Mouse (Mus musculus): ENCODE data around the gene Gper1.
"Not testable (repeated sequence)": the region's sequence is repeated elsewhere in the genome, so short reads cannot be mapped to it uniquely, and the experiment has no call there.

The Gper1 gene

DNA sequence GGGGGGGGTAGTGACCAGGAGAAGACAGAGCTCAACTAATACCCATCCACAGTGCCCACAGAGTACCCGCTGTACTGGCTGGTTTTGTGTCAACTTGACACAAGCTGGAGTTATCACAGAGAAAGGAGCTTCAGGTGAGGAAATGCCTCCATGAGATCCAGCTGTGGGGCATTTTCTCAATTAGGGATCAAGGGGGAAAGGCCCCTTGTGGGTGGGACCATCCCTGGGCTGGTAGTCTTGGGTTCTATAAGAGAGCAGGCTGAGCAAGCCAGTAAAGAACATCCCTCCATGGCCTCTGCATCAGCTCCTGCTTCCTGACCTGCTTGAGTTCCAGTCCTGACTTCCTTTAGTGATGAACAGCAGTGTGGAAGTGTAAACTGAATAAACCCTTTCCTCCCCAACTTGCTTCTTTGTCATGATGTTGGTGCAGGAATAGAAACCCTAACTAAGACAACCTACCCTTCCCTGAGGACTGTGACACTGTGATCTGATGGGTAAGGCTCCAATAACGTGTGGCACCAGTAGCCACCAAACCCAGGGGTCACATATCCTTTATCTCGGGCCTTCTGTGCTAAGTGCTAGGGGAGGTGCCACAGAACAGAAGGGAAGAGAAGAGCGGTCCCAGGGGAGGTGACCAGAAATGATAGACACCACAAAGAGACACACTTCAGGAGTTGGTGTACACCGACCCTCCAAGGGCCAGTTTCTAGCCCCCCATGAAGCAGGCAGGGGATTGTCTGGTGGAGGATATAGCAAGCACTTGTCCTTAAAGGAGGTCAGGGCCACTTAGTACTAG is 32.4 kb upstream of the Gper1 start:
- not testable (repeated sequence) for DNase-seq (ENCODE audit: extremely low spot score, low spot score)

DNA sequence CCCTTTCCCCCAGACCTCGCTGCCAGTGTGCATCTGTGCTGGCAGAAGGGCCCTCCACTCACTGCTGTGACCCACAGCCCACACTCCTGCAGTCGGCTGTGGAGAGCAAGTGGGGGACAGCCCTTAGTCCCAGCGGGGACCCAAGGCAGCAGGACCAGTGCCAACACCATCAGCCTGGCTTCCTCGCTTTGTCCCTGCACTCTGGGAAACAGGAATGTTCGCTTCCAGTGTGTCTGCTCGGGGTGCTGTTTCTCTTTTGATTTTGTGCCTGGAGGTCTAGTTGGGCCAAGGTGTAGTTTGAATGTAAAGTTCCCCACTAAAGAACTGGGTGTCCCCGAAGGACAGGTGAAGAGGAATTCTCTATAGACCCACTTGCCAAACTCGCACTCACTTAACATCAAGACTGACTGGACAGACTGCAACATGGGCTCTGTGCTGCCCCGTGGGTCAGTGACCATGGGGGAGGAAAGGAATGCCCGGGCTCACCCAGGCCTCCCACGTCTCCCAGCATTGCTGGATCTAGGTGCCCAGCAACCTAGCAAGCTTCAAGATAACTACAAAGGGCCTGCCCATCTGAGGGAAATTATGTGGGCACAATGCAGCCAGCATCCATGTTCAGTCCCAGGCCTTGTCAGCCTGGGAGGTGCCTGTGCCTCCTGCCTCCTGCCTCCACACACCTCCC is 31.5 kb upstream of the Gper1 start:
- DNase-seq (ENCODE audit: extremely low spot score, low spot score) = no peak

DNA sequence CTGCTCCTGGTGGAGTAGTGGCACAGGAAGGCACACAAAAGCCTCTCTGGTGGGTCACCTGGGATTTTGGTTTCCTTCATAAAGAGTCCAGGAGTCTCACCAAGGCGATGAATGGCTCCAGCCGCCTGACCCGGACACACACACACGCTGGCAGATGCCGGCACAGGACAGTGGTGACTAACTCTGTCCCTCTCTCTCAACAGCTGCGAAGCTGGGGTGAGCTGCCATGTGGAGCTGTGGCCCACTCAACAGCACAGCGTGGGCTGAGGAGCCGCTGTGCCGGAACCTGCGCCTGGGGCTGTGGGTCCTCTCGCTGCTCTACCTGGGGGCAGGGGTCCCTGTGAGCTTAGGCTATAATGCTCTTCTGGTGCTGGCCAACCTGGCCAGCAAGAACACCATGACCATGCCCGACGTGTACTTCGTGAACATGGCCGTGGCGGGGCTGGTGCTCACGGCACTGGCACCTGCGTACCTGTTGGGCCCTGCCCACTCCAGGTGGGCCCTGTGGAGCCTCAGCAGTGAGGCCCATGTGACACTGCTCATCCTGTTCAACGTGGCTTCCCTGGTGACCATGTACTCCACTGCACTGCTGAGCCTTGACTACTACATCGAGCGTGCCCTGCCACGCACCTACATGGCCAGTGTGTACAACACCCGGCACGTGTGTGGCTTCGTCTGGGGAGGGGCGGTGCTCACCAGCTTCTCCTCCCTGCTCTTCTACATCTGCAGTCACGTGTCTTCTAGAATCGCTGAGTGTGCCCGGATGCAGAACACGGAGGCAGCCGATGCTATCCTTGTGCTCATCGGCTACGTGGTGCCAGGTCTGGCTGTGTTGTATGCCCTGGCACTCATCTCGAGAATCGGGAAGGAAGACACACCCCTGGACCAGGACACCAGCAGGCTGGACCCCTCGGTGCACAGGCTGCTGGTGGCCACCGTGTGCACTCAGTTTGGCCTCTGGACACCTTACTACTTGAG is 30.4 kb upstream of the Gper1 start:
- no peak for DNase-seq (ENCODE audit: extremely low spot score, low spot score)

DNA sequence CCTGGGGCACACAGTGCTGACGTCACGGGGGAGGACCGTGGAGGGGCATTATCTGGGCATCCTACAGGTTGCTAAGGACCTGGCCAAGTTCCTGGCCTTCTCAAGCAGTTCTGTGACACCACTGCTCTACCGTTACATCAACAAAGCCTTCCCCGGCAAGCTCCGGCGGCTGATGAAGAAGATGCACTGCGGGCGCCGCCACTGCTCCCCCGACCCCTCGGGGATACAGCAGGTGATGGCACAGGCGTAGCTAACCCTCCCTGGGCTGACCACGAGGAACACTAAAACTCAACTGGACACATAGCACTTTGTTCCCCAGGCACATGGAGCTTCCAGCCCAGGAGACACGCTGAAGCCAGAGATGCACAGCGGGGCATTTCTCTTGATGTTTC is 29.8 kb upstream of the Gper1 start:
- no peak for DNase-seq (ENCODE audit: extremely low spot score, low spot score)

DNA sequence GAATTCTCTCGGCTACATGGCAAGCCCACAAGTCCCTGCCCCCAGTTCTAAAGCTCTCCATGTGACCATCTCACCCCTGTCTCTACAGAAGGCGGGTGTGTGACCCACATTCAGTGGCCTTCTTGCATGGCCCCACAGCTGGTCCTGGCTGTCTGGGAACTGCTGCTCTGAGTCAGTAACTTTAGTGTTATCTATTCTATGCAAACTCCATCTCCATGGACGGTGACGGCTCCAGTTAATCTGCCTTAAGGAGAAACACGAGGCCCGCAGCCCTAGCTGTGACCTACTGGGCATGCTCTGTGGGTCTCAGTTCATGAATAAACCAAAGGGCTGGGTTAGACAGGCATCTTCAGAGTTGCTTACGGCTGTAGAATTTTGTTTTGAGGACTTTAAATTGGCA is 28.6 kb upstream of the Gper1 start:
- DNase-seq (ENCODE audit: extremely low spot score, low spot score) = no peak

DNA sequence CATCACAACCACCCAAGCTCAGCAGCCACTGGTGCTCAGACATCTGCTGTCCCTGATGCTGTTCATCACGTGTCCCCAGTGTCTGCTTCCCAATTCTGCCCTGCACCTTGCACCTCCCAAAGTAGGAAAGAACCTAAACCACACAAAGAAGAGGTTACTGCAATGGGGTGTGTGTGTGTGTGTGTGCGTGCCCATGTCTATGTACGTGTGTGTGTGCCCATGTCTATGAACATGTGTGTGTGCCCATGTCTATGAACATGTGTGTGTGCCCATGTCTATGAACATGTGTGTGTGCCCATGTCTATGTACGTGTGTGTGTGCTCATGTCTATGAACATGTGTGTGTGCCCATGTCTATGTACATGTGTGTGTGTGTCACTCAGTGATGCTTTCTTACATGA is 27.4 kb upstream of the Gper1 start:
- DNase-seq (ENCODE audit: extremely low spot score, low spot score) = no peak

DNA sequence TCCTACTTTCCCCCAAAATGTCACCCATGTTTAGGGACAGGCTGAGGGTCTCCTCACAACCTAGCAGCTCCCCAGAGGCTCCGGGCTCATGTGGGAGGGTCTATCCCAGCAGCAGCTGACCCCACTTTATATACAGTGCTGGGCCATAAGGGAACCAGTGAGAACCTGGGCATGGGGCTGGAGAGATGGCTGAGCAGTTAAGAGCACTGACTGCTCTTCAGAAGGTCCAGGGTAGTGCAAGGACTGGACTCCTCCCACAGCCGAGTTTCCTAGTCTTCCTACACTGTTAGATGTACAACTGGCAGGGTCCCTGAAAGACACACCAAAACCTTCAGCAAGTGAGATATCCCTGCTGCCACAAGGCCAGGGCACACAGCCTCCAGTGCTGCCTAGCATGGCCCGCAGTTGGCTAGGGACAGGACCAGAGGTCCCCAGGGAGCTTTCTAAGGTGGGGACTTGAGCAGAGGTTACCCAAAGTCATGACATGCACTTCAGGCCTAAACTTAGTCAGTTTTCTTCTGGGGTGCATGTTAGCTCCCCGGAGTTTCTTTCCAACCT is 25.5 kb upstream of the Gper1 start:
- no peak for DNase-seq (ENCODE audit: extremely low spot score, low spot score)

DNA sequence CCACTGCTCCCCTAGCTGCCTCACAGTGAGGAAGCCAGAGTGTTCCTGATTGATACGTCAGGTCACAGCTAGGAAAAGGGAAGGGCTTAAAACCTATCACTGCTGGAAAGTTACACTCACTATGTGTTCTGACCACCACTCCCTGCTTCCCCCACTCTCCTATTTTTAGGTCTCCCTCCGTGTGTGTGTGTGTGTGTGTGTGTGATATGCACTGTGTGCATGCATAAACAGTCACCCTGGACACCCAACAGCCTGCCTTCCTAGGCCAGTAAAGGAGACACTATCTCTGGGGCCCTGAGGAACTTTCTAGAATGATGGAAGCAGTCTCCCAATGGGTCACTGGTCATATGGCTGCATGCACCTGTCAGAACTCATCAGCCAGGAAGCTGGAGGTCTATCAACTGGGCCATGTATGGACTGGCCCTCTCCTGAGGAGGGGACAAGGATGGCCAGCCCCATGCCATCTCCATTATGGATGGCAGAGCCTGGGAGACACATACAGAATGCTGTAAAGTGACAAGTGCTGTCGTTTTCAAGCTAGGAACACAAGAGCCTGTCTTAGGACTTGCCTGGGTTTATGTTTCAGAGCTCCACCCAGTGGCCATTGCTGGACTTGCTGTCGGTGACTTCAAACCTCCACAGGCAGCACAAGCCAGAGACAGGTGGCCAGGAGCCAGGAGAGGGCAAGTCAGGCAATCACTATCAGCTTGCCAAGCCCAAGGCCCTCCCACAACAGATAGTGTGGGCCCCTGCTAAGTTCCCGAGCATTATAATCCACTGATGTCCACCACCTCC is 24.8 kb upstream of the Gper1 start:
- DNase-seq (ENCODE audit: extremely low spot score, low spot score) = peak; percentile 84

DNA sequence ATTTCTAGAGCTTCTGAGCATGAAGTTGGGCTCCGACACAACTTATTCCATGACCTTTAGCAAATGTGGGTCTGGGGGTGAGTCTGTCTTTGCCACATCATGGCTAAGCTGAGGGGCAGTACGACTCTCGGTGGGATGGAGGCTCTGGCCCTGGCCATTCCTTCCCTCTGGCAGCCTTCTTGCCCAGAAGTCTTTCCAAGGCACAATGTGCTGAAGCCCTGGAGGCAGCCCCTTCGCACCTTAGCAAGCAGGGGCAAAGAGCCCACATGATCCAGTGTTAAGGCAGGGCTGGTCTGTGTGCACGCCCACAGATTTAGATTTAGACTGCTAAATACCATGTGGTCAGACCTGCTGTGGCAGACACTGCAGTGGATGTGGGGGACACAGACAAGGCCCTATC is 24.2 kb upstream of the Gper1 start:
- DNase-seq (ENCODE audit: extremely low spot score, low spot score) = no peak

DNA sequence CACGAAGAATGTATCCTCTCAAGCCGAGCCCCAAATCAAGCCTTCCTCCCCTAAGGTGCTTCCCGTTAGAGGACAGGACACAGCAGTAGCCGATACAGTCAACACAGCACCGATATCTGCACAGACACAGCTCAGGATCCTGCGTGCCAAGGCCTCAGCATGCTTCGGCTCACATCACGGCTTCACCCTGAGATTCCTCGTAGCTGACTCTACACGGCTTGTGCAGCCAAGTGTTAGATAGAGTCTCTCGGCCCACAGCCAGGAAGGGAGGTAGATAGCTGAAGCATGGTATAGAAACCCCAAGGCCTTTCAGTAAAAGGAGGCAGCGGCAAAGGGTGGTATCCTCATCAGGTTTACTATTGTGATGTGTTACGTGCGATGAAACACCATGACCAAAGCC is 23.0 kb upstream of the Gper1 start:
- no peak for DNase-seq (ENCODE audit: extremely low spot score, low spot score)

DNA sequence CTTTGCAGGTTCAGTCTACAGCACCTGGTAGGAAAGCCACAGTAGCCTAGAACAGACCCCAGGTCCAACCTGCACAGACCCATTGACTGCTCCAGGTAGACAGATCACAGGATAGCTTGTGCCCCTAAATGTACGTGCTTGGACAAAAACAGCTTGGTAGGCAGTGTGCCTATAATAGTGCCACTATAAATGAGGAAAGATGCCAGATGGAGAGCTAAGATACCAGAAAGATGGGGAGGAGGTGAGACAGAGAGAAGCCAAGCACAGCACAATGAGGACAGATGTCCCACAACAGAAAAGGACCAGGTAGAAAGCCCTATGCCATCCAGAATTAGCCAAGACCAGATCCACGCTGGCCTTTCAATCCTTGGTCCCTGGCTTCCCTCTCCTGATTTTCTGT is 20.8 kb upstream of the Gper1 start:
- DNase-seq (ENCODE audit: extremely low spot score, low spot score) = no peak

DNA sequence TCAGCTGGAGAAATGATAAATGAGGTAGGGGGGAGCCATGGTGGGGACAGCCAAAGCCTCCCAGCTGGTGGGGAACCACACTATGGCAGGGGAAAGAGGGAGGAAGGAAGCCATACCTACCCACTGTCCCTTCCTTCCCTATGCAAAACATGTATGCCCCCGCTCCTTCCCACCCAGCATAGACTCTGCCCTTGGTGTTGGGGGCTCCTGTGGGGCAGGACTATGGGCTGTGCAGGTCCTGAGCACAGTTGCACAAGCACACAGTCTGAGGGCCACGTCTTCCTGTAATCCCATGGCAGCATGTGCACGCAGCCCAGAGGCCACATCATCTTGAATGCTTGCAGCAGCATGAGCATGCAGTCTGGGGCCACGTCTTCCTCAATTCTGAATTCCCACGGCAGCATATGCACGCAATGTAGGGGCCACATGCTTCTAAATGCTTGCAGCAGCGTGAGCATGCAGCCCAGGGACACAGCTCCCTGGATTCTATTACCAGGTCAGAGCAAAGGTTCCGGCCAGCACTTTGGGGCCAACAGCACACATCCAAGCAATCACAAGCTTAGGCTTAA is 19.2 kb upstream of the Gper1 start:
- DNase-seq (ENCODE audit: extremely low spot score, low spot score) = no peak

DNA sequence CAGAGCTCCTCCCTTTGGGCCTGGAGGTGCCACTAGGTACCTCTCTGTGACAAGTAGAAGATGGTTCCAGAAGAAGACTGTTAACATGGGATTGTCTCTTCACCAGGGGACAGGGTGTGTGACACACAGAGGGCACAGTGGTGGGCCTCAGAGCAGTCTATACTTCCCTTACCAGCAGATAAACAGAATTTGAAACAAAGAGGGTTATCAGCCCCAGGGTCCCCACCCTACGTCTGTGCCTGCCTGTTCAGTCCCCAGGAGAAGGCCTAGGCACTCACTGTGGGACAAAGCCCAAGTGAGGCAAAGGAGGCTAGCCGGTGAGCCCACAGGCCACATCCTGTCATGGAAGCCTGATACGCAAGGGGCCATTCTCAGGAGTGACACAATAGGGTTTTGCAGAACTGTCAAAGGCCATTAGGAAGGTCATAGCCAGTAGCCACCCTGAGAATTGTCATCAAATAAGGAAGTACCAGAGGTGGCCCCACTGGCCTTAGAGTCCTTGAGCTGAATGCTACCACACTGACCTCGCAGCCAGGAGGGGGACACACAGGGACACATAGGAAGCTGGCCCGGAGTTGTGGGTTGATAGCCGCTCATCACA is 18.1 kb upstream of the Gper1 start, which contains the start of gene C130050O18Rik:
Gene C130050O18Rik, plus strand, starts transcription at position 480 of the 601 bp plus-strand sequence.
- no peak for DNase-seq (ENCODE audit: extremely low spot score, low spot score)

DNA sequence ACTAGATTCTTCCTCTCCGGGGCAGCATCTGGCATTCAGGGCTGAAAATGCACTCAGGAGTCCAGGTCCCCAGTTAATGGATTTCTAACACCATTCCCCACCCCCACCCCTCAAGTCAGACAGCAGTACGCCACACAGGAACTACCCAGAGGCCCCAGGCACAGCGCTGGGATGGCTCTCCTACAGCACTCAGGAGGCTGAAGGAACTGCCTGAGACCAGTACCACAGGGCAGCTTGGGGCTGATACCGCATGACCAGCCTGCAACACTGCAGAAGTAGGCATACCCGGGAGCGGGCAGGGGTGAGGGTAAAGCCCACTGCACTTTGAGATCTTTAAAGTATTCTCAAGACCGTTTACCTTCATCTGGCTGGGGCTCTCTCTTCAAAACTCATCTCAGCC is 17.5 kb upstream of the Gper1 start:
- DNase-seq (ENCODE audit: extremely low spot score, low spot score) = no peak

DNA sequence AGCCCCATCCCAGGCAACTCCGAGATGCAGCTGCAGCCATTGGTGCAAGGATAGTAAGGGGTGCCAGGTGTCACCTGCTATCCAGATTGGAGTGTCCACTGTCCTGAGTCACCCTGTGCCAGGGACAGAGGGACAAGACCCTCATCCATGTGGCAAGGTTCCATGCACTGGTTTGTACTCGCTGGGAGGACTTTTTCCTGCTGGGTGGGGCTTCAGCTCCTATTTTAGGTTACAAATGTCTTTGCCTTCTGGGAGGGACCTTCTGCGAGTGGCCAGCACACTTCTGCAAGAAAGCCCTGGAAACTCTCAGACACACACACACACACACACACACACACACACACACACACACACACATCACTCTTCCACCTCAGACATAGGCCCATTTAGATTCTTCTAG is 17.0 kb upstream of the Gper1 start:
- no peak for DNase-seq (ENCODE audit: extremely low spot score, low spot score)

DNA sequence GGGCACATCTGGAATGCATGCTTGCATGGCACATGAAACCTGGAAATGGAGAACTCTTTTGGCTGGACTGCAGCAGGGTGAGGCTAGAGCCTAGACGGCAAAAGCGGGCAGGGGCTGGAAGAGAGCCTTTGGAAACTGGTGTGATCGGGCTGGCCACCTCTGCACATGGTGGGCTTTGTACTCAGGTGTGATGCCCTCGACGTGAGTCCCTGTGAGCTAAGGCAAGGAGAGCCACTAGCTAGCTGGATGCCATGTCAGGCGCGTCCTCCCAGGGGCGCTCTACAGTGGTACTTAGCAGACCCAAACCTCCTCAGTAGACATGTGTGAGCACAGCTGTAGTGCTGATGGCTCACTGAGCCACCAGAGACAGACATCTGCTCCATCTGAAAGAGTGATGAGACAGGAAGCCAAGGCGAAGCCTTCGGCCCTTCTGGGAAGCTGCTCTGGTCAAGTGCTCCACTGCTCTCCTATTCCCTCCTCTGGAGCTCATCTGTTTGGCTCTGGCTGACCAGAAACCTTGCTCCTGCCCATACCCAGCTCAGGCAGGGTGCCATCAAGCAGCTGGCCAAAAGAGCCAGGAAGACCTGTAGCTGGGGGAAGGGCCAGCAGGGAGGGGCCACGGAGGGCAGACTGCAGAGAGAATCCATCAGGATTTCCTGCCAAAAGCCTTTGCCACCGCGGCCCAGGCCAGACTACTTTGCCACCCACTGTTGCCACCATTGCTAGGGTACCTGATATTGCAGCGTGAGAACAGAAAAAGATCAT is 15.6 kb upstream of the Gper1 start:
- DNase-seq (ENCODE audit: extremely low spot score, low spot score) = no peak

DNA sequence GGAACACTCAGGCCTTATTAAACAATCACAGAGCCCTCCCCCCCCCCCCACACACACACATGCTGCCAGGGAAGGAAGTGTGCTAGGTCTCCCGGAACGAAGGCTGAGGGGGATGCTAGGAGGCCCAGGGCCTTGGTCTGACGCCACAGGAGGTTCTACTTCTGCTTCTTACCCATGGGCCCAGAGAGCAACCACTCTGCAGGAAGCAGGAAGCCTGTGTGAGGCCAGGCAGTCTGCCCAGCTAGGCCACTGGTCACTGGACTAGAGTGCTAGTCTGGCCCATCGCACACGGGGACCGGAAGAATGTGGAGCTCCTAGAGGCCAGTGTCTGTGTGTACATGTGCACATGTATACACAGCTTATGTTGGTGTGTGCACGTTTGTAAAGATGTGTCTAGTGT is 14.4 kb upstream of the Gper1 start:
- DNase-seq (ENCODE audit: extremely low spot score, low spot score) = no peak

DNA sequence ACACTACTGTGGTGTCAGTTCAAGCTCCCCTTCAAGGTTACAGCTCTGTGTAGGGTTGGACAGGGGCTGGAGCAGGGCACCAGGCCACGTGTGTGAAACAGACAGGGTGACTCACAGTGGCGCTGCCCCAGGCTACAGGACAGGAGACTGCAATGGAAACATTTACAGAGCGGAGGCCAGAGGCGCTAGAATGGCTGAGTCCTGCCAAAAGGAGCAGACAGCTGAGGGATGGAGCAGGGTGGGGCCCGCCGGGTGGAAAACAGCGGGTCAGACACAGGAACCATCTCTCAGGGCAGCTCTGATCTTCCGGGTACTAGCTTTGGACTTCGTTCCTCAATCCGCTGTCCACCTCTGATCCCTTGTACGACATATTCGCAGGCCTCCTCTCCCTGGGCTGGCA is 13.5 kb upstream of the Gper1 start:
- no peak for DNase-seq (ENCODE audit: extremely low spot score, low spot score)

DNA sequence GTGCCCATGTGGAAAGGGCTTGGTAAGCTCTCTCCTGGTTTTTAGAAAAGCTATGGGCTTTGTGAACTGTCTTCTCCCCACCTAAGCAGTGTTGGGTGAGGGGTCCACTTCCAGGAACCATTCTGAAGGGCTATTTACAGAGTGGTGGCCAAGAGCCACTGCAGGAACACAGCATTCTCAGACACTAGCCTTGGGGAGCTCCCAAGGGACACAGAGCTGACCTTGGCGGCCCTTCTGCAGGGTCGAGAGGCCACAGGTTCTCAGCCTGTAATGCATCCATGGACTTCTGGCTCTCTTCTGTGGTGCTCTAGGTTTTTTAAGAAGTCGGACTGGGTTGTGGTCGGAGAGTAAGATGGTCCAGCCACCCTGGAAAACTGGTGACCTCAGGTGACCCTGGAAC is 12.9 kb upstream of the Gper1 start:
- no peak for DNase-seq (ENCODE audit: extremely low spot score, low spot score)

Data from neural tube, embryonic 10.5 days (tissue).